Mouse (Mus musculus) MEL (cell line): Measurements from ENCODE around the gene Wrap73. TPM values are rescaled to one million over a fixed set of nuclear protein-coding genes. Genes with fewer than 3 reads are reported as not detected.
A peak's percentile ranks its signal among the peaks of the same experiment; 100 is the strongest.

Source experiments
- DNase-seq: peaks from one replicate; pipeline ENCODE4 v3.0.0; 2011; ENCODE audit warnings: low read depth, low spot score
- H3K27ac ChIP-seq: 2 replicates; pipeline ENCODE4 v1.5.1; 2012; ENCODE audit warnings: low read depth, mild to moderate bottlenecking, control low read depth, low read length, moderate library complexity; ENCODE audit not compliant: control insufficient read depth
- H3K27me3 ChIP-seq, 2 experiments: fragments of 150-350 bp in 1 of 2; sonication (generic) in 1 of 2; 2 replicates each; pipeline ENCODE4 v1.6.1; 2012; ENCODE audit warnings: low read length in 2 of 2, mild to moderate bottlenecking in 2 of 2, improper control_type of control experiment in 1 of 2, moderate library complexity in 1 of 2; ENCODE audit not compliant: insufficient read depth in 2 of 2, control insufficient read depth in 1 of 2
- H3K36me3 ChIP-seq, 2 experiments: 2 replicates each; pipeline ENCODE4 v1.6.1; 2012 to 2014; ENCODE audit warnings: low read length in 2 of 2, improper control_type of control experiment in 1 of 2, inconsistent platforms in 1 of 2, mild to moderate bottlenecking in 1 of 2; ENCODE audit not compliant: insufficient read depth in 2 of 2, control insufficient read depth in 1 of 2
- H3K4me1 ChIP-seq, 2 experiments: fragments of 150-350 bp in 1 of 2; sonication (generic) in 1 of 2; 2 replicates each; pipeline ENCODE4 v1.6.1; 2012; ENCODE audit warnings: low read length in 2 of 2, improper control_type of control experiment in 1 of 2, mild to moderate bottlenecking in 1 of 2; ENCODE audit not compliant: insufficient read depth in 2 of 2, control insufficient read depth in 1 of 2
- H3K4me3 ChIP-seq, 2 experiments: fragments of 150-350 bp in 1 of 2; sonication (generic) in 1 of 2; 2 replicates each; pipeline ENCODE4 v1.5.1; 2012; ENCODE audit warnings: low read depth in 2 of 2, low read length in 2 of 2, mild to moderate bottlenecking in 2 of 2, moderate library complexity in 2 of 2, control low read depth in 1 of 2, improper control_type of control experiment in 1 of 2; ENCODE audit not compliant: control insufficient read depth in 1 of 2, insufficient read depth in 1 of 2
- H3K79me2 ChIP-seq: 2 replicates; pipeline ENCODE4 v1.6.1; 2012; ENCODE audit warnings: mild to moderate bottlenecking, low read length, moderate library complexity; ENCODE audit not compliant: control insufficient read depth, poor library complexity, insufficient read depth
- H3K9ac ChIP-seq: 2 replicates; pipeline ENCODE4 v1.6.1; 2012; ENCODE audit warnings: low read depth, mild to moderate bottlenecking, control low read depth, low read length, moderate library complexity; ENCODE audit not compliant: control insufficient read depth, poor library complexity, severe bottlenecking
- H3K9me3 ChIP-seq: fragments of 150-350 bp; sonication (generic); replicated peaks from 2 replicates; pipeline ENCODE4 v1.6.1; 2012; ENCODE audit warnings: mild to moderate bottlenecking, low read length, improper control_type of control experiment, moderate library complexity; ENCODE audit not compliant: insufficient read depth
- CHD2 ChIP-seq: IDR thresholded peaks from 2 replicates; pipeline ENCODE4 v1.6.1; 2011; ENCODE audit warnings: low read length, improper control_type of control experiment
- CTCF ChIP-seq, 3 experiments: IDR thresholded peaks in 2 of 3; conservative IDR thresholded peaks in 1 of 3; 2 replicates each; pipeline ENCODE4 v1.5.1; 2011 to 2012; ENCODE audit warnings: low read length in 3 of 3, low read depth in 2 of 3, mild to moderate bottlenecking in 2 of 3, improper control_type of control experiment in 1 of 3, inconsistent platforms in 1 of 3, mixed read lengths in 1 of 3, moderate library complexity in 1 of 3; ENCODE audit not compliant: control insufficient read depth in 1 of 3, insufficient read depth in 1 of 3, poor library complexity in 1 of 3, severe bottlenecking in 1 of 3
- EP300 ChIP-seq, 2 experiments: IDR thresholded peaks; 2 replicates each; pipeline ENCODE4 v1.6.1; 2011; ENCODE audit warnings: improper control_type of control experiment in 2 of 2, low read length in 2 of 2, low read depth in 1 of 2, mild to moderate bottlenecking in 1 of 2
- ETS1 ChIP-seq: IDR thresholded peaks from 2 replicates; pipeline ENCODE4 v1.6.1; 2012; ENCODE audit warnings: low read depth, mild to moderate bottlenecking, inconsistent platforms, low read length, improper control_type of control experiment, moderate library complexity
- GATA1 ChIP-seq: IDR thresholded peaks from 2 replicates; pipeline ENCODE4 v1.6.1; 2011; ENCODE audit warnings: low read depth, low read length, improper control_type of control experiment
- JUND ChIP-seq: IDR thresholded peaks from 2 replicates; pipeline ENCODE4 v1.6.1; 2011; ENCODE audit warnings: low read depth, mild to moderate bottlenecking, improper control_type of control experiment, low read length
- MAFK ChIP-seq: IDR thresholded peaks from 2 replicates; pipeline ENCODE4 v1.6.1; 2011; ENCODE audit warnings: low read depth, mild to moderate bottlenecking, low read length, improper control_type of control experiment, borderline replicate concordance
- MAX ChIP-seq: IDR thresholded peaks from 2 replicates; pipeline ENCODE4 v1.6.1; 2011; ENCODE audit warnings: low read length, improper control_type of control experiment
- MXI1 ChIP-seq: IDR thresholded peaks from 2 replicates; pipeline ENCODE4 v1.6.1; 2011; ENCODE audit warnings: mild to moderate bottlenecking, low read depth, low read length, improper control_type of control experiment
- MYB ChIP-seq: IDR thresholded peaks from 2 replicates; pipeline ENCODE4 v1.6.1; 2011; ENCODE audit warnings: mild to moderate bottlenecking, low read depth, low read length, improper control_type of control experiment
- POLR2AphosphoS2 ChIP-seq: IDR thresholded peaks from 2 replicates; pipeline ENCODE4 v1.6.1; 2011; ENCODE audit warnings: low read length, improper control_type of control experiment
- RCOR1 ChIP-seq: IDR thresholded peaks from 2 replicates; pipeline ENCODE4 v1.6.1; 2012; ENCODE audit warnings: low read depth, mild to moderate bottlenecking, inconsistent platforms, low read length, improper control_type of control experiment
- SMC3 ChIP-seq: IDR thresholded peaks from 2 replicates; pipeline ENCODE4 v1.6.1; 2011; ENCODE audit warnings: low read depth, low read length, improper control_type of control experiment
- TBP ChIP-seq: IDR thresholded peaks from 2 replicates; pipeline ENCODE4 v1.8.0; 2011; ENCODE audit warnings: low read depth, low read length, improper control_type of control experiment
- UBTF ChIP-seq: IDR thresholded peaks from 2 replicates; pipeline ENCODE4 v1.6.1; 2012; ENCODE audit warnings: low read depth, mild to moderate bottlenecking, inconsistent platforms, low read length, improper control_type of control experiment, moderate library complexity, borderline replicate concordance; ENCODE audit not compliant: insufficient read depth
- ZKSCAN1 ChIP-seq: IDR thresholded peaks from 2 replicates; pipeline ENCODE4 v1.6.1; 2012; ENCODE audit warnings: low read depth, mild to moderate bottlenecking, inconsistent platforms, low read length, improper control_type of control experiment, moderate library complexity
- polyA plus RNA-seq, 2 experiments: library from polyadenylated mRNA; stranded (reverse) in 1 of 2; unstranded in 1 of 2; fragments of >175 nt in 1 of 2; fragments of >200 nt in 1 of 2; gene quantifications; 2 replicates each; pipeline versions ENCODE4 v1.2.1 to v1.2.4; 2012; ENCODE audit warnings: low replicate concordance in 2 of 2, low read depth in 1 of 2; ENCODE audit not compliant: insufficient read length in 2 of 2, insufficient read depth in 1 of 2, missing spikeins in 1 of 2
- total RNA-seq: library from RNA; depleted of rRNA; stranded (reverse); fragments of 300-350 nt; gene quantifications from 2 replicates; pipeline ENCODE4 v1.2.3, GENCODE M21; 2012

The Wrap73 gene
- total and polyA plus RNA-seq, 3 experiments = 41.7 to 49.7 TPM; not detected in 1

DNA sequence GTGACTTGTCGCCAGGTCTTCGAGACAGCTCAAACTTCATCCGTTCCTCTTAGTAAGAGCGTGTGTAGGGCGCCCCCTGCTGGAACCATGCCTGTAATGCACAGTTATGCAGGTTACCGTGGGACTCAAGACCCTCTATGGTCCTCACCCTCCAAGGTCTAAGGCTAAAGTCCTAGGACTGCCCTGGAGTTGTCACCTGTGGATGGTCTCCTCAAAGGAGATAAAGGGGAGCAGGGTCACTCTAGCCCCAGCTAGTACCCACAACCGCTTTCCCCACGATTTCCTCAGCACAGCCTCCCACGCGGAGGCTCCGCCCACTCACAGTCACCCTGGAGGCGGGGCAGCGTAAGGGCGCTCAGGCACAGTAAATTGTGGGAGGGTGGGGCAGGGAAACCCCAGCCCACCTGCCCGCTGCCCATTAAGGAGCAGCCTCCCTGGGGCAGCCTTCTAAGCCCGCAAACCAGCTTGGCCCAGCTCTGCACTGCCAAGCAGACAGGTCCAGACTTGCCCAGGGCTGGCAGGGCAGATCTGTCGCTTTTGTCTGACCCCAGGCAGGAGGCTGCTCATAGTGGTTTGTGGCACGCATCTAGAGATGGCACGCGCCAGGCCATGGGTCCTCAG lies 36.7 kb upstream of the Wrap73 start:
- H3K4me3 ChIP-seq = no peak overlapping the region
- no peaks in the 10 kb centered on the region for H3K36me3 ChIP-seq
- H3K9ac ChIP-seq = no peak overlapping the region
- H3K79me2 ChIP-seq = no peaks in the 10 kb centered on the region
- no peak for DNase-seq
- H3K27me3 ChIP-seq = no peaks in the 10 kb centered on the region
- no peaks in the 10 kb centered on the region for H3K9me3 ChIP-seq
- H3K27ac ChIP-seq = no peak overlapping the region
- no peak for TF ChIP-seq GATA1
- no peak for TF ChIP-seq JUND
- TF ChIP-seq ETS1 = no peak
- TF ChIP-seq CTCF (IDR thresholded peaks at IDR 0.05 in 2 of 3, conservative IDR thresholded peaks at IDR 0.05 in 1 of 3; ENCODE audit: control insufficient read depth in 1 of 3, insufficient read depth in 1 of 3, low read depth in 2 of 3, low read length in 3 of 3, poor library complexity in 1 of 3, severe bottlenecking in 1 of 3) = peak; percentile 2 to 8 (median 5); a peak in 1 of 6 replicates
- H3K4me1 ChIP-seq = no peaks in the 10 kb centered on the region

DNA sequence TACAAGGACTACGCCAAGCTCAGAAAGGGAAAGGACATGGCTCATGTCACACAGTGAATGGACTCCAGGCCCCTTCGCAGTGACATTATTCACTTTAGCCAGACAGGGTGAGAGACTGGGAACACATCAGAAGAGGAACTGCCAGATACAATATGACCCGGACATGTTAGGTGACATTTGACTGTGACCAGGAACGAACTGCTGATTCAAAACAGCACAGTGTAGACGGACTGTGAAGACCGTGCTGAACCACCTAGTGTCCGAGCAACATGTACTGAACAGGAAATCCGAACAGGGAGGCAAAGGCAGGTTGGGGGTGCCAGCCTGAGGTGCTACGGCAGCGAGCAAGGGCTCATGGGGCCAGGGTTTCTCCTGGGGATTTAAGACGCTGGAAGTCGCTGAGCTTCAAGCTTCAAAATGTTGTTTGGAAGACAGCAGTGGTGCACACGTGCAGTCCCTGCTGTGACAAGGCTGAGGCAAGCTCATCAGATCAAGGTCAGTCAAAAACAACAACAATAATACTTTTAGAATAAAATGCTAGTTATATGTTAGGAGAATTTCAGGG lies 35.6 kb upstream of the Wrap73 start:
- Histone ChIP-seq H3K4me3 (no peak overlapping the region), H3K79me2 (no peaks in the 10 kb centered on the region), H3K4me1 (no peaks in the 10 kb centered on the region), H3K27ac (no peak overlapping the region), H3K27me3 (no peaks in the 10 kb centered on the region), H3K9ac (no peak overlapping the region), H3K9me3 (no peaks in the 10 kb centered on the region), H3K36me3 (no peaks in the 10 kb centered on the region)
- TF ChIP-seq MAX = no peak
- TF ChIP-seq TBP = no peak
- TF ChIP-seq POLR2AphosphoS2 = no peak
- TF ChIP-seq SMC3 = no peak
- no peak for TF ChIP-seq MAFK
- no peak for TF ChIP-seq GATA1
- TF ChIP-seq EP300 (IDR thresholded peaks at IDR 0.05; ENCODE audit: low read depth in 1 of 2, low read length in 2 of 2) = no peak
- no peak for TF ChIP-seq ZKSCAN1
- no peak for TF ChIP-seq UBTF
- no peak for TF ChIP-seq MXI1
- no peak for TF ChIP-seq CHD2
- no peak for TF ChIP-seq ETS1
- no peak for TF ChIP-seq MYB
- TF ChIP-seq RCOR1 = no peak
- DNase-seq = no peak
